Comparison of ENCODE assay signal across 21 mouse cellular contexts in the genomic region with DNA sequence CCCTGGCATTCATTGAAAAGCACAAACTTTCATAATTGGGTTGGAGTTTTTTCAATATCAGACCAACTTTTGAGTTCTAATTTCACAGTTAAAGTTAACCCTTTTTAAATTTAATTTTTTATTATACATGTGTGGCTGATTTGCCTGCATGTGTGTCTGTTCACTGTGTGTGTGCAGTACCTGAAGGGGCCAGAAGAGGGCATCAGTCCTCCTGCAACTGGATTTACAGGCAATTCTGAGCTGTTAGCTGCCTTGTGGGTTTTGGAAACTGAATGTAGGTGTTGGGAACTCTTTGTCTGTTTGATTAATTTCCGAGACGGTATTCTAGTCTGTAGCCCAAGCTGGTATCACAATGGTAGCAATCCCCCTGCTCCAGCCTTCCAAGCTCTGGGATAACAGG. TPM values are rescaled to one million over a fixed set of nuclear protein-coding genes. Genes with fewer than 3 reads are reported as not detected.
A peak's percentile ranks its signal among the peaks of the same experiment; 100 is the strongest.
DNase-seq lines count a peak whose midpoint lies in the region; ATAC-seq and TF ChIP-seq lines count a peak whose summit lies in the region.
"Had no signal": no experiment of that assay in that cellular context is flagged by ENCODE, and none has a peak within 500 bp of the region (broad histone marks: within the 10 kb centered on the region; RNA-seq: fewer than 3 reads in every experiment).

No protein-coding gene starts in this region.

- TF ChIP-seq CTCF in gastrocnemius, adult 2 months (IDR thresholded peaks at IDR 0.05) = peak; percentile 62
- TF ChIP-seq CTCF in liver, embryonic 14.5 days (IDR thresholded peaks at IDR 0.05; ENCODE audit: low read depth) = peak; percentile 52

- ATAC-seq in liver, embryonic 14.5 days (ENCODE audit: insufficient read depth) = no peak
- no peak for ATAC-seq in inflammation-experienced regulatory T-cells, adult 6 months
- ATAC-seq: activated CD4-positive, CD25-positive, alpha-beta regulatory T cell, adult 4 months; forebrain, embryonic 16.5 days; hindbrain, embryonic 16.5 days had no signal

- WGBS in liver, embryonic 14.5 days (ENCODE audit: insufficient replicate concordance) = 75% methylated on average over 2 of the region's 2 CpGs

- no peak overlapping the region for H3K9ac ChIP-seq in liver, embryonic 14.5 days (replicated peaks)
- H3K9ac ChIP-seq: limb, embryonic 13.5 days; midbrain, embryonic 12.5 days had no signal

- DNase-seq in gastrocnemius, adult 2 months = no peak
- no peak for DNase-seq in gastrocnemius, postnatal 36 days
- DNase-seq in liver, embryonic 14.5 days (ENCODE audit: low read depth in 3 of 3, low spot score in 3 of 3) = no peak
- DNase-seq in liver = no peak
- DNase-seq in B cell, adult 2 months = peak; percentile 5 to 13
- DNase-seq in ZHBTc4 (ENCODE audit: low read depth, low spot score) = peak; percentile 61
- DNase-seq in retina, postnatal 1 day = no peak
- DNase-seq: adrenal gland, postnatal 36 days; cerebellum, postnatal 14 days; lung, postnatal 36 days; right cerebral cortex, postnatal 14 days; thymus, postnatal 14 days had no signal

- no peaks in the 10 kb centered on the region for H3K9me3 ChIP-seq in liver, embryonic 14.5 days (ENCODE audit: control insufficient read depth, low read length)
- H3K9me3 ChIP-seq: heart, embryonic 10.5 days had no signal

- no peak overlapping the region for H3K4me2 ChIP-seq in liver, embryonic 14.5 days (ENCODE audit: low read depth)
- H3K4me2 ChIP-seq: limb, embryonic 13.5 days; midbrain, embryonic 12.5 days had no signal

- TF ChIP-seq EP300 in liver, embryonic 14.5 days (IDR thresholded peaks at IDR 0.05; ENCODE audit: low read depth) = no peak

- intact Hi-C loops in gastrocnemius, adult 2 months (cut with DNase I) = no loop called here
- intact Hi-C loops in gastrocnemius, postnatal 36 days (cut with DNase I) = no loop called here

- H3K27me3 ChIP-seq in liver, embryonic 14.5 days (ENCODE audit: control insufficient read depth, insufficient read depth, low read length) = no peaks in the 10 kb centered on the region

- peak overlapping the region; percentile 90 for H3K27ac ChIP-seq in gastrocnemius, adult 2 months
- no peak overlapping the region for H3K27ac ChIP-seq in liver, embryonic 14.5 days
- H3K27ac ChIP-seq: embryonic facial prominence, embryonic 10.5 days; heart, embryonic 10.5 days; limb, embryonic 13.5 days; midbrain, embryonic 12.5 days had no signal

- peaks cover 0 to 8% of the 10 kb centered on the region in 2 experiments; a peak in 2 of 4 replicates for H3K4me1 ChIP-seq in liver, embryonic 14.5 days (replicated peaks; ENCODE audit: control insufficient read depth in 2 of 2, insufficient read depth in 2 of 2, low read length in 1 of 2)

- no peak overlapping the region for H3K4me3 ChIP-seq in gastrocnemius, adult 2 months
- H3K4me3 ChIP-seq in liver, embryonic 14.5 days (ENCODE audit: insufficient read depth in 1 of 2, low read depth in 2 of 2, low read length in 2 of 2) = no peak overlapping the region
- H3K4me3 ChIP-seq: embryonic facial prominence, embryonic 10.5 days; erythroblast, embryonic 14.5 days; heart, embryonic 10.5 days; limb, embryonic 13.5 days; midbrain, embryonic 12.5 days had no signal

- no peaks in the 10 kb centered on the region for H3K36me3 ChIP-seq in liver, embryonic 14.5 days (replicated peaks; ENCODE audit: control insufficient read depth, insufficient read depth, low read depth)
- H3K36me3 ChIP-seq: embryonic facial prominence, embryonic 10.5 days; heart, embryonic 10.5 days; limb, embryonic 13.5 days; midbrain, embryonic 12.5 days had no signal

RNA-seq across cellular contexts. Expression of gene Clic5, which starts 52.4 kb away (rescaled TPM):
- total RNA-seq in gastrocnemius, adult 2 months (2021) = 100 to 1,000 TPM; 121 to 159 TPM
- total RNA-seq in gastrocnemius, postnatal 36 days (2021) = 100 to 1,000 TPM; 138 to 144 TPM
- 0.24 and 0.31 TPM in 2 replicates for polyA plus RNA-seq in liver, embryonic 14.5 days (2012; rRNA removed)
- 0.24 and 0.42 TPM in 2 replicates for polyA plus RNA-seq in liver, embryonic 14.5 days (2014; fragmentation: Nextera tagmentation; extraction: Ambion mirVana)
- polyA plus RNA-seq in inflammation-experienced regulatory T-cells, adult 6 months (2017; shearing (Covaris generic)) = under 1 TPM in 1 of 3 experiments, not detected in 2; 0.09 TPM
- polyA plus RNA-seq: erythroblast, embryonic 14.5 days had no signal

Comparison
In these comparisons a context has a peak if more than half of its experiments do, and no peak if none do; other contexts are left out.
1. DNase-seq: peak in B cell, adult 2 months (2 of 2) and ZHBTc4 (single experiment); none in gastrocnemius, adult 2 months (single experiment), gastrocnemius, postnatal 36 days (0 of 2), liver, embryonic 14.5 days (0 of 3), liver (single experiment) and retina, postnatal 1 day (single experiment).